ENCODE assay signal across 15 mouse cellular contexts in genomic region chr1:42707611-42708130, GRCm38 (mm10). TPM values are rescaled to one million over a fixed set of nuclear protein-coding genes. Genes with fewer than 3 reads are reported as not detected.
DNase-seq lines count a peak whose midpoint lies in the region; ATAC-seq lines count a peak whose summit lies in the region.
"Had no signal": no experiment of that assay in that cellular context is flagged by ENCODE, and none has a peak within 500 bp of the region (broad histone marks: within the 10 kb centered on the region; RNA-seq: fewer than 3 reads in every experiment).

No protein-coding gene starts in this region.

- H3K9ac ChIP-seq in embryonic facial prominence, embryonic 13.5 days = 0 out of 2 replicates have a peak overlapping the region, but pooled peaks have one; percentile 32
- peak overlapping the region; percentile 23 for H3K9ac ChIP-seq in hindbrain, embryonic 12.5 days
- peak overlapping the region; percentile 39; the same call in 1 of the 2 replicates for H3K9ac ChIP-seq in midbrain, embryonic 14.5 days (replicated peaks; ENCODE audit: low read length)
- H3K9ac ChIP-seq: embryonic facial prominence, embryonic 12.5 days; lung, embryonic 15.5 days had no signal

- intact Hi-C loops in heart, postnatal 14 days (cut with DNase I) = no loop called here

- H3K9me3 ChIP-seq in embryonic facial prominence, embryonic 13.5 days = no peaks in the 10 kb centered on the region
- H3K9me3 ChIP-seq in hindbrain, embryonic 12.5 days (replicated peaks) = no peaks in the 10 kb centered on the region
- no peaks in the 10 kb centered on the region for H3K9me3 ChIP-seq in midbrain, embryonic 14.5 days (ENCODE audit: control insufficient read depth, low read length)
- H3K9me3 ChIP-seq: embryonic facial prominence, embryonic 12.5 days; lung, embryonic 15.5 days had no signal

- DNase-seq in heart, adult 11 months = peak; percentile 54
- DNase-seq in heart, postnatal 14 days = no peak
- peak; percentile 35 for DNase-seq in midbrain, embryonic 14.5 days
- DNase-seq in left cerebral cortex, adult 18-20 months (ENCODE audit: low spot score in 2 of 2) = no peak
- DNase-seq in cerebellum, postnatal 4 days (ENCODE audit: low spot score in 2 of 2) = no peak
- DNase-seq in left cerebral cortex, adult 11 months (ENCODE audit: low spot score) = no peak
- DNase-seq: adrenal gland, postnatal 25 days; layer of hippocampus, adult 9-11 months had no signal

- no peaks in the 10 kb centered on the region for H3K36me3 ChIP-seq in embryonic facial prominence, embryonic 13.5 days
- H3K36me3 ChIP-seq in hindbrain, embryonic 12.5 days = no peaks in the 10 kb centered on the region
- no peaks in the 10 kb centered on the region for H3K36me3 ChIP-seq in midbrain, embryonic 14.5 days (ENCODE audit: control insufficient read depth, insufficient read depth, low read length)
- H3K36me3 ChIP-seq: embryonic facial prominence, embryonic 12.5 days; lung, embryonic 15.5 days had no signal

- no peak overlapping the region for H3K4me3 ChIP-seq in embryonic facial prominence, embryonic 13.5 days
- H3K4me3 ChIP-seq in hindbrain, embryonic 12.5 days = peak overlapping the region; percentile 10
- H3K4me3 ChIP-seq in midbrain, embryonic 14.5 days (replicated peaks; ENCODE audit: low read depth, low read length) = 0 out of 2 replicates have a peak overlapping the region, but pooled peaks have one; percentile 7
- H3K4me3 ChIP-seq: embryonic facial prominence, embryonic 12.5 days; lung, embryonic 15.5 days had no signal

- 11% methylated on average over 4 of the region's 4 CpGs for WGBS in embryonic facial prominence, embryonic 13.5 days
- 7% methylated on average over 4 of the region's 4 CpGs for WGBS in hindbrain, embryonic 12.5 days
- WGBS in midbrain, embryonic 14.5 days = 9% methylated on average over 4 of the region's 4 CpGs

- peaks cover 96% of the 10 kb centered on the region for H3K27me3 ChIP-seq in embryonic facial prominence, embryonic 13.5 days
- H3K27me3 ChIP-seq in hindbrain, embryonic 12.5 days = peaks cover 19% of the 10 kb centered on the region
- no peaks in the 10 kb centered on the region for H3K27me3 ChIP-seq in midbrain, embryonic 14.5 days (ENCODE audit: control insufficient read depth, insufficient read depth, low read length)

- peak overlapping the region; percentile 48; the same call in 1 of the 2 replicates for H3K27ac ChIP-seq in embryonic facial prominence, embryonic 13.5 days
- H3K27ac ChIP-seq in hindbrain, embryonic 12.5 days = peak overlapping the region; percentile 36; the same call in 1 of the 2 replicates
- peak overlapping the region; percentile 66 for H3K27ac ChIP-seq in midbrain, embryonic 14.5 days (replicated peaks; ENCODE audit: low read depth, low read length)
- H3K27ac ChIP-seq: embryonic facial prominence, embryonic 12.5 days; lung, embryonic 15.5 days had no signal

- no peak for ATAC-seq in embryonic facial prominence, embryonic 13.5 days (ENCODE audit: insufficient number of reproducible peaks, insufficient read depth, low FRiP score, low TSS enrichment, low read depth)
- no peak for ATAC-seq in hindbrain, embryonic 12.5 days (ENCODE audit: low FRiP score)
- no peak for ATAC-seq in midbrain, embryonic 14.5 days (ENCODE audit: low FRiP score, low TSS enrichment)
- ATAC-seq: intestine, postnatal 0 days had no signal

- peaks cover 19% of the 10 kb centered on the region for H3K4me1 ChIP-seq in embryonic facial prominence, embryonic 13.5 days
- H3K4me1 ChIP-seq in hindbrain, embryonic 12.5 days = peaks cover 86% of the 10 kb centered on the region
- H3K4me1 ChIP-seq in midbrain, embryonic 14.5 days (ENCODE audit: control insufficient read depth, insufficient read depth, low read length) = peaks cover 76% of the 10 kb centered on the region
- H3K4me1 ChIP-seq: lung, embryonic 15.5 days had no signal

- peak overlapping the region; percentile 26; the same call in 1 of the 2 replicates for H3K4me2 ChIP-seq in embryonic facial prominence, embryonic 13.5 days
- H3K4me2 ChIP-seq in hindbrain, embryonic 12.5 days (replicated peaks) = peak overlapping the region; percentile 62
- peak overlapping the region; percentile 72 for H3K4me2 ChIP-seq in midbrain, embryonic 14.5 days (ENCODE audit: low read length)
- H3K4me2 ChIP-seq: embryonic facial prominence, embryonic 12.5 days; lung, embryonic 15.5 days had no signal

RNA-seq across cellular contexts. Expression of gene Pou3f3, which starts 12.1 kb away (rescaled TPM):
- not detected for total RNA-seq in heart, postnatal 14 days (2021)
- polyA plus RNA-seq in embryonic facial prominence, embryonic 13.5 days (2015; fragmentation: Nextera tagmentation; extraction: Ambion mirVana) = 11.4 and 13.4 TPM in 2 replicates
- 28.8 and 29.2 TPM in 2 replicates for polyA plus RNA-seq in hindbrain, embryonic 12.5 days (2016; fragmentation: Nextera tagmentation; extraction: Ambion mirVana)
- 20.0 and 24.5 TPM in 2 replicates for polyA plus RNA-seq in midbrain, embryonic 14.5 days (2014; fragmentation: Nextera tagmentation; extraction: Ambion mirVana)
- 10 to 100 TPM; 57.7 to 58.2 TPM for total RNA-seq in left cerebral cortex, adult 18-20 months (2021)
- total RNA-seq: granulocyte monocyte progenitor cell, adult 5-6 weeks had no signal
- polyA plus RNA-seq: heart, postnatal 0 days had no signal

Comparison
In these comparisons a context has a peak if more than half of its experiments do, and no peak if none do; other contexts are left out.
1. DNase-seq: peak in heart, adult 11 months (single experiment) and midbrain, embryonic 14.5 days (single experiment); none in heart, postnatal 14 days (0 of 2), left cerebral cortex, adult 18-20 months (0 of 2), cerebellum, postnatal 4 days (0 of 2) and left cerebral cortex, adult 11 months (single experiment).
2. Peak in every context shown above with its lines, with median percentiles within 50 percentile points of each other: H3K27ac ChIP-seq, H3K4me2 ChIP-seq and H3K9ac ChIP-seq.